Mouse (Mus musculus) hindbrain, embryonic 15.5 days (tissue): Measurements from ENCODE around the gene Prss57. TPM values are rescaled to one million over a fixed set of nuclear protein-coding genes. Genes with fewer than 3 reads are reported as not detected.
A peak's percentile ranks its signal among the peaks of the same experiment; 100 is the strongest.

Source experiments
- ATAC-seq: fragments of 200-750 bp; cut with Nextera tagmentation; 2 replicates; pipeline ENCODE4 v1.8.0; 2017; ENCODE audit warnings: low read depth, moderate number of reproducible peaks, moderate TSS enrichment; ENCODE audit not compliant: low FRiP score
- H3K27ac ChIP-seq: fragments of 300-500 bp; sonication (generic); replicated peaks from 2 replicates; pipeline ENCODE4 v1.5.1; 2015; ENCODE audit warnings: mild to moderate bottlenecking, inconsistent platforms
- H3K27me3 ChIP-seq: fragments of 300-500 bp; sonication (generic); 2 replicates; pipeline ENCODE4 v1.6.1; 2015; ENCODE audit warnings: control low read depth, inconsistent platforms
- H3K36me3 ChIP-seq: fragments of 300-500 bp; sonication (generic); 2 replicates; pipeline ENCODE4 v1.6.1; 2015; ENCODE audit warnings: control low read depth, inconsistent platforms
- H3K4me1 ChIP-seq: fragments of 300-500 bp; sonication (generic); replicated peaks from 2 replicates; pipeline ENCODE4 v1.6.1; 2015; ENCODE audit warnings: control low read depth, inconsistent platforms
- H3K4me2 ChIP-seq: fragments of 300-500 bp; sonication (generic); 2 replicates; pipeline ENCODE4 v1.6.1; 2015; ENCODE audit warnings: moderate library complexity, mild to moderate bottlenecking, inconsistent platforms
- H3K4me3 ChIP-seq: fragments of 300-500 bp; sonication (generic); 2 replicates; pipeline ENCODE4 v1.5.1; 2015; ENCODE audit warnings: mild to moderate bottlenecking, inconsistent platforms
- H3K9ac ChIP-seq: fragments of 300-500 bp; sonication (generic); 2 replicates; pipeline ENCODE4 v1.6.1; 2015; ENCODE audit warnings: inconsistent platforms
- H3K9me3 ChIP-seq: fragments of 300-500 bp; sonication (generic); 2 replicates; pipeline ENCODE4 v1.6.1; 2016; ENCODE audit warnings: control low read depth, inconsistent platforms
- WGBS: fragments of 180-500 bp; shearing (Covaris S2); methylation state at CpG from one replicate; pipeline ENCODE4 v1.1.7; 2015; 5-methylcytosine and 5-hydroxymethylcytosine counted together
- polyA plus RNA-seq: library from polyadenylated mRNA; unstranded; fragments of >200 nt; fragmentation: Nextera tagmentation; extraction: Ambion mirVana; gene quantifications from 2 replicates; pipeline ENCODE4 v1.2.1, GENCODE M21; 2015

Gene Prss57
- polyA plus RNA-seq, 1 experiment from 2014 or later: 0.27 TPM

- Histone ChIP-seq H3K9me3 (no peaks in the 10 kb centered on the region), H3K4me3 (no peak within 1 kb of the TSS), H3K27me3 (no peaks in the 10 kb centered on the region), H3K9ac (no peak within 1 kb of the TSS), H3K4me2 (no peak within 1 kb of the TSS), H3K4me1 (peaks cover 3% of the 10 kb centered on the region; the same call in 1 of the 2 replicates), H3K36me3 (peaks cover 39% of the 10 kb centered on the region), H3K27ac (no peak within 1 kb of the TSS)
- ATAC-seq: no peak
- WGBS: 75% methylated on average over 11 of the region's 11 CpGs
Measured at GRCm38 (mm10) chr10:79820782-79821181, 30.0 kb upstream of the Prss57 start, which contains the start of gene Misp. Misp (plus strand) TSS chr10:79820989.

- Histone ChIP-seq H3K4me3 (no peak overlapping the region), H3K36me3 (peaks cover 44% of the 10 kb centered on the region), H3K9me3 (no peaks in the 10 kb centered on the region), H3K27me3 (no peaks in the 10 kb centered on the region), H3K27ac (no peak overlapping the region), H3K4me2 (no peak overlapping the region), H3K4me1 (peaks cover 3% of the 10 kb centered on the region; the same call in 1 of the 2 replicates), H3K9ac (no peak overlapping the region)
- ATAC-seq: no peak
- 83% methylated on average over 8 of the region's 8 CpGs for WGBS
Measured at GRCm38 (mm10) chr10:79820277-79820676, 29.5 kb upstream of the Prss57 start.

GRCm38 (mm10) chr10:79819606-79820005 is 28.8 kb upstream of the Prss57 start:
- peaks cover 3% of the 10 kb centered on the region; the same call in 1 of the 2 replicates for H3K4me1 ChIP-seq
- H3K27me3 ChIP-seq: no peaks in the 10 kb centered on the region
- ATAC-seq: no peak
- H3K36me3 ChIP-seq: peaks cover 49% of the 10 kb centered on the region
- no peak overlapping the region for H3K9ac ChIP-seq
- H3K9me3 ChIP-seq: no peaks in the 10 kb centered on the region
- WGBS: 91% methylated on average over 17 of the region's 17 CpGs
- no peak overlapping the region for H3K4me2 ChIP-seq
- H3K4me3 ChIP-seq: no peak overlapping the region
- H3K27ac ChIP-seq: no peak overlapping the region

- ATAC-seq: no peak
- H3K4me1 ChIP-seq: peaks cover 3% of the 10 kb centered on the region; the same call in 1 of the 2 replicates
- no peak overlapping the region for H3K27ac ChIP-seq
- no peak overlapping the region for H3K4me2 ChIP-seq
- no peak overlapping the region for H3K9ac ChIP-seq
- no peaks in the 10 kb centered on the region for H3K27me3 ChIP-seq
- H3K9me3 ChIP-seq: no peaks in the 10 kb centered on the region
- H3K4me3 ChIP-seq: no peak overlapping the region
- peaks cover 49% of the 10 kb centered on the region for H3K36me3 ChIP-seq
- 66% methylated on average over 4 of the region's 4 CpGs for WGBS
Measured at GRCm38 (mm10) chr10:79818225-79818624, 27.5 kb upstream of the Prss57 start.

GRCm38 (mm10) chr10:79817111-79817510 is 26.4 kb upstream of the Prss57 start:
- no peak for ATAC-seq

GRCm38 (mm10) chr10:79815671-79816494 is 25.1 kb upstream of the Prss57 start:
- Histone ChIP-seq H3K27me3 (no peaks in the 10 kb centered on the region), H3K4me3 (no peak overlapping the region), H3K4me1 (no peaks in the 10 kb centered on the region), H3K9ac (no peak overlapping the region), H3K27ac (no peak overlapping the region), H3K9me3 (no peaks in the 10 kb centered on the region), H3K4me2 (no peak overlapping the region), H3K36me3 (peaks cover 49% of the 10 kb centered on the region)
- WGBS: 86% methylated on average over 12 of the region's 12 CpGs
- ATAC-seq: no peak

More at GRCm38 (mm10) chr10:79817111-79817510, 26.4 kb upstream of the Prss57 start:
- Histone ChIP-seq H3K9me3 (no peaks in the 10 kb centered on the region), H3K4me2 (no peak overlapping the region), H3K9ac (no peak overlapping the region), H3K36me3 (peaks cover 49% of the 10 kb centered on the region), H3K27me3 (no peaks in the 10 kb centered on the region), H3K27ac (no peak overlapping the region), H3K4me1 (no peaks in the 10 kb centered on the region), H3K4me3 (no peak overlapping the region)
- WGBS: 84% methylated on average over 2 of the region's 2 CpGs

- H3K27ac ChIP-seq: no peak overlapping the region
- no peak for ATAC-seq
- H3K4me1 ChIP-seq: no peaks in the 10 kb centered on the region
- H3K9ac ChIP-seq: no peak overlapping the region
- no peak overlapping the region for H3K4me3 ChIP-seq
- H3K36me3 ChIP-seq: peaks cover 48% of the 10 kb centered on the region
- no peaks in the 10 kb centered on the region for H3K27me3 ChIP-seq
- H3K9me3 ChIP-seq: no peaks in the 10 kb centered on the region
- WGBS: 80% methylated on average over 5 of the region's 5 CpGs
- H3K4me2 ChIP-seq: no peak overlapping the region
Measured at GRCm38 (mm10) chr10:79814271-79814842, 23.6 kb upstream of the Prss57 start.

GRCm38 (mm10) chr10:79811736-79812637 is 21.2 kb upstream of the Prss57 start:
- no peak overlapping the region for H3K4me2 ChIP-seq
- H3K4me1 ChIP-seq: 0 out of 2 replicates have a peak, but pooled peaks cover 3% of the 10 kb centered on the region
- H3K27me3 ChIP-seq: no peaks in the 10 kb centered on the region
- peak; percentile 42; the same call in 1 of the 2 replicates for ATAC-seq
- WGBS: 28% methylated on average over 15 of the region's 15 CpGs
- no peak overlapping the region for H3K9ac ChIP-seq
- H3K27ac ChIP-seq: no peak overlapping the region
- peaks cover 44% of the 10 kb centered on the region for H3K36me3 ChIP-seq
- no peaks in the 10 kb centered on the region for H3K9me3 ChIP-seq
- no peak overlapping the region for H3K4me3 ChIP-seq

GRCm38 (mm10) chr10:79808728-79809127 is 18.0 kb upstream of the Prss57 start:
- WGBS: 85% methylated on average over 11 of the region's 11 CpGs
- Histone ChIP-seq H3K9ac (no peak overlapping the region), H3K4me1 (peaks cover 32% of the 10 kb centered on the region), H3K27me3 (no peaks in the 10 kb centered on the region), H3K27ac (no peak overlapping the region), H3K4me3 (no peak overlapping the region), H3K9me3 (no peaks in the 10 kb centered on the region), H3K36me3 (peaks cover 23% of the 10 kb centered on the region), H3K4me2 (no peak overlapping the region)
- no peak for ATAC-seq

- Histone ChIP-seq H3K27ac (0 out of 2 replicates have a peak overlapping the region, but pooled peaks have one; percentile 32), H3K9me3 (no peaks in the 10 kb centered on the region), H3K27me3 (no peaks in the 10 kb centered on the region), H3K4me3 (no peak overlapping the region), H3K4me1 (peaks cover 41% of the 10 kb centered on the region), H3K4me2 (no peak overlapping the region), H3K9ac (no peak overlapping the region), H3K36me3 (peaks cover 23% of the 10 kb centered on the region)
- 29% methylated on average over 11 of the region's 11 CpGs for WGBS
- ATAC-seq: no peak
Measured at GRCm38 (mm10) chr10:79807826-79808225, 17.1 kb upstream of the Prss57 start.

- H3K4me1 ChIP-seq: peaks cover 50% of the 10 kb centered on the region
- ATAC-seq: no peak
- H3K4me2 ChIP-seq: no peak overlapping the region
- H3K27ac ChIP-seq: no peak overlapping the region
- H3K9me3 ChIP-seq: no peaks in the 10 kb centered on the region
- no peaks in the 10 kb centered on the region for H3K27me3 ChIP-seq
- peaks cover 23% of the 10 kb centered on the region for H3K36me3 ChIP-seq
- H3K9ac ChIP-seq: no peak overlapping the region
- no peak overlapping the region for H3K4me3 ChIP-seq
- 85% methylated on average over 10 of the region's 10 CpGs for WGBS
Measured at GRCm38 (mm10) chr10:79806972-79807371, 16.2 kb upstream of the Prss57 start.
